Mouse (Mus musculus): Measurements from ENCODE around the gene Htra3. TPM values are rescaled to one million over a fixed set of nuclear protein-coding genes. Genes with fewer than 3 reads are reported as not detected.

Gene Htra3
- total and polyA plus RNA-seq, 3 experiments, result not detected

DNA sequence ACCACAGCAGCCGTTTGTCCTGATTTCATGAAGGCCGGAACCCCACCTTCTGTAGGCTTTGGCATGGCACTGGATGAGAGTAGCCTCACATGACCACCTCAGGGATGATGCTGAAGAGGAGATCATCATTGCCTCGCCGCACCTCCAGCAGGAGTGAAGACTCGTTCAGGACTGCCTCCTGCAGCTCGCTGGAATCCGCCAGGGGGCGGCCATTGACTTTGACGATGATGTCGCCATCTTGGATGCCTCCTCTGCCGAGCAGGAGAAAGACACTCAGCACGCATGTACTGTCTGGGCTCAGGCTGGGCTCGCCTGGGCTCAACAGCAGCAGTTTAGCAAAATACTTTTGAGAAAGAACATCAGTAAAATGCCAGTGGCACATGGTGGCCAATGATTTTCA, 26.7 kb downstream of the Htra3 start:
- H3K9ac ChIP-seq (ENCODE audit: control insufficient read depth, low read depth, low read length, poor library complexity, severe bottlenecking), result no peak overlapping the region
- H3K27ac ChIP-seq (ENCODE audit: control insufficient read depth, low read depth, low read length), result no peak overlapping the region
- H3K36me3 ChIP-seq (ENCODE audit: control insufficient read depth in 1 of 2, insufficient read depth in 2 of 2, low read length in 2 of 2), result no peaks in the 10 kb centered on the region
- H3K27me3 ChIP-seq (ENCODE audit: control insufficient read depth in 1 of 2, insufficient read depth in 2 of 2, low read length in 2 of 2), result no peaks in the 10 kb centered on the region
- no peaks in the 10 kb centered on the region; the same call in 1 of the 2 replicates for H3K9me3 ChIP-seq (replicated peaks; ENCODE audit: insufficient read depth, low read length)
- H3K4me3 ChIP-seq (ENCODE audit: control insufficient read depth in 1 of 2, insufficient read depth in 1 of 2, low read depth in 2 of 2, low read length in 2 of 2), result no peak overlapping the region
- no peak for TF ChIP-seq JUND (IDR thresholded peaks at IDR 0.05; ENCODE audit: low read depth, low read length)
- TF ChIP-seq KAT2A (conservative IDR thresholded peaks at IDR 0.05; ENCODE audit: low read depth, low read length), result no peak
- no peak for TF ChIP-seq POLR2AphosphoS5 (IDR thresholded peaks at IDR 0.05; ENCODE audit: borderline replicate concordance, low read depth, low read length)
- no peak for TF ChIP-seq POLR2AphosphoS2 (IDR thresholded peaks at IDR 0.05; ENCODE audit: low read length)
- no peak for DNase-seq (ENCODE audit: low read depth, low spot score)
- no peaks in the 10 kb centered on the region for H3K4me1 ChIP-seq (ENCODE audit: control insufficient read depth in 1 of 2, insufficient read depth in 2 of 2, low read length in 2 of 2)
- H3K79me2 ChIP-seq (ENCODE audit: control insufficient read depth, insufficient read depth, low read length, poor library complexity), result no peaks in the 10 kb centered on the region

- no peak for TF ChIP-seq CHD2 (IDR thresholded peaks at IDR 0.05; ENCODE audit: low read length)
- TF ChIP-seq ELF1 (IDR thresholded peaks at IDR 0.05; ENCODE audit: low read depth, low read length), result no peak
- TF ChIP-seq POLR2A (IDR thresholded peaks at IDR 0.05; ENCODE audit: control insufficient read depth in 1 of 2, insufficient read depth in 1 of 2, low read depth in 1 of 2, low read length in 2 of 2, poor library complexity in 1 of 2), result no peak
- no peak for TF ChIP-seq NRF1 (IDR thresholded peaks at IDR 0.05; ENCODE audit: insufficient read depth, low read depth, low read length, poor library complexity, severe bottlenecking)
- no peak for TF ChIP-seq BHLHE40 (IDR thresholded peaks at IDR 0.05; ENCODE audit: borderline replicate concordance, low read depth, low read length)
- no peak for TF ChIP-seq SIN3A (IDR thresholded peaks at IDR 0.05; ENCODE audit: low read length)
- TF ChIP-seq ZC3H11A (IDR thresholded peaks at IDR 0.05; ENCODE audit: low read depth, low read length), result no peak
- no peak for TF ChIP-seq MYB (IDR thresholded peaks at IDR 0.05; ENCODE audit: low read depth, low read length)
- TF ChIP-seq EP300 (IDR thresholded peaks at IDR 0.05; ENCODE audit: low read depth in 1 of 2, low read length in 2 of 2), result no peak
- TF ChIP-seq POLR2AphosphoS5 (IDR thresholded peaks at IDR 0.05; ENCODE audit: borderline replicate concordance, low read depth, low read length), result no peak
- TF ChIP-seq MAFK (IDR thresholded peaks at IDR 0.05; ENCODE audit: borderline replicate concordance, low read depth, low read length), result no peak
- TF ChIP-seq MAZ (IDR thresholded peaks at IDR 0.05; ENCODE audit: low read depth, low read length), result no peak
- TF ChIP-seq MYC (IDR thresholded peaks at IDR 0.05; ENCODE audit: low read depth, low read length), result no peak
- no peak for TF ChIP-seq MXI1 (IDR thresholded peaks at IDR 0.05; ENCODE audit: low read depth, low read length)
- no peak for TF ChIP-seq TCF12 (IDR thresholded peaks at IDR 0.05; ENCODE audit: low read depth, low read length)
- TF ChIP-seq SMC3 (IDR thresholded peaks at IDR 0.05; ENCODE audit: low read depth, low read length), result no peak
- no peak for TF ChIP-seq KAT2A (conservative IDR thresholded peaks at IDR 0.05; ENCODE audit: low read depth, low read length)
- no peak for TF ChIP-seq E2F4 (IDR thresholded peaks at IDR 0.05; ENCODE audit: borderline replicate concordance, low read depth, low read length)
- no peak for TF ChIP-seq TAL1 (IDR thresholded peaks at IDR 0.05; ENCODE audit: low read length)
- TF ChIP-seq USF2 (IDR thresholded peaks at IDR 0.05; ENCODE audit: borderline replicate concordance in 1 of 2, insufficient read depth in 1 of 2, low read depth in 1 of 2, low read length in 2 of 2), result no peak
- DNase-seq (ENCODE audit: low read depth, low spot score), result no peak
- no peak overlapping the region for H3K4me3 ChIP-seq (ENCODE audit: control insufficient read depth in 1 of 2, insufficient read depth in 1 of 2, low read depth in 2 of 2, low read length in 2 of 2)
- H3K9ac ChIP-seq (ENCODE audit: control insufficient read depth, low read depth, low read length, poor library complexity, severe bottlenecking), result no peak overlapping the region
- H3K36me3 ChIP-seq (ENCODE audit: control insufficient read depth in 1 of 2, insufficient read depth in 2 of 2, low read length in 2 of 2), result no peaks in the 10 kb centered on the region
- no peaks in the 10 kb centered on the region for H3K27me3 ChIP-seq (ENCODE audit: control insufficient read depth in 1 of 2, insufficient read depth in 2 of 2, low read length in 2 of 2)
- H3K27ac ChIP-seq (ENCODE audit: control insufficient read depth, low read depth, low read length), result no peak overlapping the region
- H3K9me3 ChIP-seq (replicated peaks; ENCODE audit: insufficient read depth, low read length), result no peaks in the 10 kb centered on the region; the same call in 1 of the 2 replicates
- no peaks in the 10 kb centered on the region for H3K79me2 ChIP-seq (ENCODE audit: control insufficient read depth, insufficient read depth, low read length, poor library complexity)
- no peaks in the 10 kb centered on the region for H3K4me1 ChIP-seq (ENCODE audit: control insufficient read depth in 1 of 2, insufficient read depth in 2 of 2, low read length in 2 of 2)
These were observed 27.3 kb downstream of the Htra3 start for GRCm38 (mm10) chr5:35652319-35652718.

Measured in MEL (cell line).